Mouse (Mus musculus) skeletal muscle tissue, adult 2 months (tissue): ENCODE measurements around the gene Plekhm3.
"Not testable (repeated sequence)": the region's sequence is repeated elsewhere in the genome, so short reads cannot be mapped to it uniquely, and the experiment has no call there.

ENCODE experiments used
- DNase-seq: peaks from one replicate; pipeline ENCODE4 v3.0.0-alpha.2; 2012; ENCODE audit warnings: low read depth, low spot score

Plekhm3 gene

DNA sequence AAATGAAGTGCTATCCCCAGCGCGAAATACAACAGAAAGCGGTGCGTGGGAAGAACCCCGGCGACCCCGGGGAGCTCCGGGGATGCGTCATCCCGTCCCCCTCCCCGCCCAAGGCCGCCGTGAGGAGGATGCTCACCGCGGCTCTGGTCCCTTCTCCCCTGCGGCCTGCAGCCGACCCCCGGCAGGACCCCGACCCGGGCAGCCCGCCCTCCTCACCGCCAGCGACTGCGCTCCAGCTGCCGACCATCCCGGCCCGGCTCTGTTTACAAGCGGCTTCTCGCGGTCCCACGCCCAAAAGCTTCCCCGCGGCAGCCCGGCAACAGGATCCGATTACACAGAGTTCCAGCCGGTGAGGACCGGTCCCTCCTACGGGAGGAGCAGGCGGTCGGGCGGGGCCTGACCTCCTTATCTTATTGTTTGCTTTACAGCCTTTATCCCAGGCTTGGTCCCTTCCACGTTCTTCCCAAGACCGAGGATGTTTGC lies at the start of gene Plekhm3:
Gene Plekhm3 (minus strand): TSS at position 346 of the 483 bp plus-strand sequence.
- peak; percentile 56 for DNase-seq

DNA sequence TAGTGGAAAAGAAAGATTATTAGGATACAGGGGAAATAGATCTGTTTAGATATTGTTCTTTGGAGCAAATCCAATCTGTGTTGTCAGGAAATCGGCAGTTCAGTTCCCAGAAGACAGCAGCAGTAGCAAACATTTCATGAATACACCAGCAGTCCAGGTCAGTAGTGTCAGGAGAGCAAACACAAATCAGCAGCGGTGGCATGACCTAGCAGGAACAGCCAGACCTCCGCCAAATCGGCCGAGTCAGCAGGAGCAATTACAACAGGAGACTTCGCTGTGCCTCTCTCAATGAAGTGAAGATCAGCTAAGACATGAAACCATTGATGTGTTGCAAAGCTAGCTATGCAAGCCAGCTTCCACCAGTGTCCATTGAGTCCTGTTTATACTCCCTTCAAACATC lies 49.0 kb upstream of the Plekhm3 start:
- DNase-seq = no peak

DNA sequence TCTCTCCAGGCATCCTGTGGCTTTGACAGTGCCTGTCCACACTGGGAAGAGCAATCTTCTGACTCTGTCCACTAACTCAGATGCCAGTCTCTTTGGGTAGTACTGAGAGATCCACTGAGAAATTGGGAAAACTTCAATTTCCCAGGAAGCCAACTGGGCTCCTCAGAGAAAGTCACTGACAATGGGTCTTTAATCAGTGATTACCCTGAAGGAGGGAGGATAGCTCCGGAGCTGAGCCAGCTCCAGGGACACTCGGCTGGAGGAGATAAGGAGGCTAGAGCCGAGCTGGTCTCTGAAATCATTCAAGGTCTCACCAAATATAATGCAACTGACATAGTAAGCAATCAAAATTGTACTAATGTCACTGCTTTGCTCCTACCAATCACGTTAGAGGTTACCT lies 47.9 kb upstream of the Plekhm3 start:
- DNase-seq = no peak

DNA sequence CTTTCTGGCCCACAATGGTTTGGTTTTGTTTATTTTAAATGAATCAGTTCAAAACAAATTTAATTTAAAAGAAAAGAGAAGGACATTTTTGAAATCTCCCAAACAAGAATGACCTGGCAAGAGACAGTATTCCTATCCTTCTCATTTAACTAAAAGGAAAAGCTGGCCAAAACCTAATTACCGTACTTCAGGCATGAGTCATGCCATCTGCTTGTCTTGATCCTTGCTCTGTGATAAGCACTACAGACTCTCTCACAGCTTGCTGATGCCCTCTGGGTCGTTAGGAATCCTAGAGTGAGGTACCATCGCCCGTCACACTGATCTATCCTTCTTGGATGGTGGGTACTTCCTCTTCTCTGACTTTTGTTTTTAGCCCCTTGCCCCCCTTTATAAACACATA lies 36.6 kb upstream of the Plekhm3 start:
- no peak for DNase-seq

DNA sequence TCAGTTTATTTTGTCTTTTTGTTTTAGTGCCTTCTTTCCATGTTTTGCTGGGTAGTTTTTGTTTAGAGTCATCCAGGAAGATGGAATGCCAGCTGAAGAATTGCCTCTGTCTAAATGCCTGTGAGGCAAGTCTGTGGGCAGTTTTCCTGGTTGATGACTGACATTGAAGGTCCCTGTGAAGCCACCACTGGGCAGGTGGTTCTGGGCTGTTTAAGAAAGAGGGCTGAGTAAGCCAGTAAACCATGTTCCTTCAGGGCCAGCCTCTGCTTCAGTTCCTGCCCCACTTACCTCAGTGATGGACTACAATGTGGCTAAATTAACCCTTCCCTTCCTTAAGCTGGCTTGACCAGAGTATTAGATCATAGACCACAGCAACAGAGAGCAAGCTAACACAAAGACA lies 31.6 kb upstream of the Plekhm3 start:
- no peak for DNase-seq

DNA sequence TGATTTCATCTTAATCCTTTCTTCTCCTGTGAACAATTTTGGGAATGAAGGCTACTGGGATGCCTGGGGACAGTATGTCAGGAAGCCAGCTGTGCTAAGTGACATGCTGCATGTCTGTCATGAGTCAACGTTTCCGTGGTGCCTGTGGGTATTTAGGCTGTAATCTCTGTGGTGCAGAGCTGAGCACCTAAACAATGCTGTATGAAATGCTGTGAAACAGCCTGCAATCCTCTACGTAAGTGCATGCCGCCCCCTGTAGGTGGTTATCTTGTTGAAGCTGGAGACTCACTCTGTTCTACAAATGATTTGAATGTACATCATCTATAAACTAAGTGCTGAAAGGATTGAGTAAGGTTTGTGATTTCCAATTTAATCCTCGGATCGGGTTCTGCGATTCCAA lies 29.5 kb upstream of the Plekhm3 start:
- peak; percentile 6 for DNase-seq

DNA sequence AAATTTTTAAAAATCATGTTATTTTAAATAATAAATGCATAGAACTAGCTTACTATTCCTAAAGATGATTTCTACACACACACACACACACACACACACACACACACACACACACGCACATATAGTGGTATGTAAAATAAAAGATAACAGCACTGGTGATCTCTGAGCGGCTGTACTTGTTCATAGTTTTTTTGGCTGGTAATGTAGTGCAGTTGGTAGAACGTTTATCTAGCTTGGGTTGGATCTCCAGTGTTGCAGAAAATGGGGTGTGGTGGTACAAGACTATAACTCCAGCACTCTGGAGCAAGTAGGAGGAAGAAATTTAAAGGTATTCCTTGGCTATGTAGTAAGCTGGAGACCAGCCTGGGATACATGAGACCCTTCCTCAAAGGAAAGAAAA lies 26.6 kb upstream of the Plekhm3 start:
- DNase-seq = no peak

DNA sequence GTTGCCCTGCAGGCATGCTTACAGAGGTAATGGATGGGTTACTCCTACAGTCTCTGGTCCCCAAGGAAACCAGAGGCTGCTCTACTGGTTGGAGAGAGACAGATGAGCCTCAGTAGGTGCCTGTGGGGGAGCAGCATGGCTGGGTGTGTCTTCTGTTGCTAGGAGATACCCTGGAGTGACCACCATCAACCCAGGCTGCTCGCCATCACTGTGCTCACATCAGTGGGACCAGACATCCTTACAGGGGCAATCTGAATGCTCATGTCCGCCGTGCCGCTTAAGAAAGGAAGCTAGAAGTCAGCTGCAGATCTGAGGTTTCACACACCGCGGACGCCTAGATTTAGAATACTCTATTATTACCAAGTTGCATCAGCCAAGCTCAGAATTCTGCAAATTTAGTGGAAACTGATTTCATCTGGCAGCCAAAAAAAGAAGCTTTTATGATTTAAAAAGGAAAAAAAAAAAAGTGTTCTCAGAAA lies 21.7 kb upstream of the Plekhm3 start:
- DNase-seq = no peak

DNA sequence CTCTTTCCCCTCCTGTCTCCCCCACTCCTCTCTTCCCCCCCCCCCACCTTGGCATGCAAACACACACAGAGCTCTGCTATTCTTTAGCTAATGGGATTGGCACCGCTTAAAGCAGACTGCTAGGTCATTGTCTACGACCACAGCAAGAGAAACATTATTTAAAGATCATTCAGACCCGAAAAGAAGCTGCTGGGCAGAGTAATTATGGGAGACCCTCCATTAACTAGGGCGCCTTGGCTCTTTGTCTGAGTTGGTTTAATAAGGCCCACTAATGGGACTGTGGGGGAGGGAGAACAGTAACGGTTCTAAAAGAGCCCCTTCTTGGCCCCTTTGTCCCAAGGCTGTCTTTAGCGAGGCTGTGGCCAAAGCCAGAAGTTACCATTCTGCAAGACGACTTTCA lies 18.7 kb upstream of the Plekhm3 start:
- no peak for DNase-seq

DNA sequence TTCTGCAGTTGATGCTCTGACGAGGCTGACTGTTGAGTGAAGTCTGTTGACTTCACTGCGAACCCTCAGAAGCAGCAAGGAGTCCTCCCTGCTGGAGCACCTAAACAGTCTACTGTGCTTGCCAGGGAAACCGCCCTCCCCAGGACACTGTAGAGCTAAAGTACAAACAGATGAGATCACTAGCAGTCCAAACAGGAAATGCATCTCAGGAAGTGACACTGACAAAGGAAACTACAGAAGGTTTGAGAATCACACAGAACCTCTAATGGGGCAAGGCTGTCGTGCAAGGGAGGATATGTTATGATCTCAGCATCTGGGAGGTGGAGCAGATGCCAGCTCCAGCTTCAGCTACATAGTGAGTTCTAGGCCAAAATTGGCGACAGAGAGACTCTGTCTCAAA lies 14.1 kb upstream of the Plekhm3 start:
- DNase-seq = no peak

DNA sequence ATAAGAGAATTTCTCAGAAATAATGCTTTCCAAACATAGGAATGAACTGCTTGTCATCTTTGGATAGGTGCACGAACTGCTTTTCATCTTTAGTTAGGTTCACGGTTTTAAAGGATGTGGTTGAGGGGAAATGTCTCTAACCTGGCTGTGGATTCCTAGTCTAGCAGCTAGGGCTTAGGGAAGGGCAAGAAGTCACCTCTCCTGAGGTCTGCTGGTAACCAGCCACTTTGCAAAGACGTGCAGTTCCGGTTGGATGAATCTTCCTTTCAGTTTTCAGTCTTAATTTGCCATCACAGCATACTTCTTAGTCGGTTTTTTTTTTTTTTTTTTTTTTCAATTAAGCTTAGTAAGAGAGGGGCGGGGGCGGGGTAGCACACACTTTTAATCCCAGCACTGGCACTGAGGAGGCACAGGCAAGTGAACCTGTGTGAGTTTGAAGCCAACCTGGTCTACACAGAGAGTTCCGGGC lies 431 bp upstream of the Plekhm3 start:
- no peak for DNase-seq

DNA sequence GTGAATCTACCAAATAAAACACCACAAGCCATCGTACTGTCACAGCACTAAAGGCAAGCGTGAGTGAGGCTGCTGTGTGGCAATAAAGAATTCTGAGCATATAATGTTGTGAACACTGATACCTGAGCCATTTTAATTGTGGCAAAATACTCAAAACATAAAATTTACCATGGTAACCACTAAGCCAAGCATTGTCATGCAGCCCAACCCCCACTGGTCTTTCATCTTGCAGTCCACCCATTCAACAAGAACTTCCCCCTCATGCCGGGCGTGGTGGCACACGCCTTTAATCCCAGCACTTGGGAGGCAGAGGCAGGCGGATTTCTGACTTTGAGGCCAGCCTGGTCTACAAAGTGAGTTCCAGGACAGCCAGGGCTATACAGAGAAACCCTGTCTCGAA lies 1.8 kb downstream of the Plekhm3 start:
- DNase-seq = not testable (repeated sequence)

DNA sequence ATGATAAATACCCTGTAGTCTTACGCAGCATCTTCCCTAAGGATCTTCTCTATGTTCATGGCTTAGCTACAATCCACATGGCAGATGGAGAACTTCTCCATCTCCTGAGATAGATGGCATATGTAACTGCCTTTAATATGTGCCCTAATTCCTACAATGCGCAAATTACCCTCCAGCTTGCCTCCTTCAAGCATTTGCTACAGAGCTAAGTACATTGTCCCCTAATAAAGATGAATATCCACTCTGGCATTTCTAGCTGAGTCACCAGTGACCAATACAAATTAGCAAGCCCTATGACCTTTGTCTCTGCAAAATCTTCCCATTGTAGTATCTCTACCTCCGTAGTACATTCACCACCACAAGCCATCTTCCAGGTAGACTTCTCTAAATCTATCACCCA lies 6.4 kb downstream of the Plekhm3 start:
- no peak for DNase-seq

DNA sequence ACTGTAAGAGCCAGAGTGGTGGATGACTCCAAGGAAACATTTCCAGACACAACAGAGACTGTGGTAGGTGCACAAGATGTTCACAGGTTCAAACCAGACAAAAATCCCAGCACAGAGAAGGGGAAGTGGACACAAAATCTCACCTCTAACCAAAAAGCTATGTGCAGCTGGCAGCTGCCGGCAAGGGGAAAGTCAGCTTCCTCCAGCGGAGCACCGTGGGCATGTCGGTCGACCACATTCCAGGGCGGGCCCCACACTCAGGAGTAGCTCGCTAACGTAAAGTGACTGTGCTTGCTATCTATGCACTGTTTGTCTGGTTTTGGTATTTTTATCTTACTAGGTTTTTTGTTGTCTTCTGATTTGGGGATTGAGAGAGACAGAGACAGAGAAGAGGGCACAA lies 7.2 kb downstream of the Plekhm3 start:
- no peak for DNase-seq

DNA sequence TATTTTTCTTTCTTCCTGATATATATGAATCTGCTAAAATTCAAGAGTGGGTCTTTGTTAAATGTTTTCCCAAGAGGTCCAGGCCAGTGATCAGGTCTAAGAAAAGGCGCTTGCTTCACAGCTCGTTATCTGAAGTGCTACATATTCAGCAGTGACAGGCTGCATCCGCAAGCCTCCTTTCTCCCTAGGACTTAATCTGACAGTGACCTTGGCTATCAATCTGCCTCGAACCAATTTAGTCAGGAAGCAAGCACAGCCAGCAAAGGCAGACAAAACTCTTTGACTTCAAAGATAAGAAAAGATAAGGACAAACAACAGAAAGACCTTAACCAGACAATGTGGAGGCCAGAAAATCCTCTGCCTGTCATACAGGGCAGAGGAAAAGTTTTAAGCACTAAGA lies 10.5 kb downstream of the Plekhm3 start:
- DNase-seq = no peak

DNA sequence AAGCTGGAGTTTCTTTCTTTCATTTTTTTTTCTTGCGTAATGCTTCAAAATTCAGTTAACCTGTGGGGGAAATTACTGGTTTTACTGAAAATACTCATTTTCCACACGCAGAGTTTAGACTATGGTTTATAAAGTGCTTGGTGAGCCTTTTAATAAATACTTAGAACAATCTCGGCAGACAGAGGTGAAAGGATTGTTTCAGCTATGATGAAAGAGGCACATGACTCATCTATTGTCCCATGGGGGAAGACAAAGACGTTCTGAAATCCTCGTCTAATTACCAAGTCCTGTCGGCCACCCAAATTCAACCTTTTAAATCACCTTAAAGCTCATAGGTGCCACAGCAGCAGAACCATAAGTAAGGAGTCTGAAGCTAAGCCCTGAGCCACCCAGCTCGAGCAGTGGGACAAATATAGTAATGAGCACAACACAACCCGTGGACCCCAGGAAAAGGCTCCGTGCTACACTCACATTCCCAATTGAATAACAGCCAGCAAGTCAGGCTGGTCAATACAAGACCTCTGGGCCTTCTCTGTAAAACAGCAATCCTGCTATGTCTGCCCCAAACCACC lies 11.3 kb downstream of the Plekhm3 start:
- no peak for DNase-seq

DNA sequence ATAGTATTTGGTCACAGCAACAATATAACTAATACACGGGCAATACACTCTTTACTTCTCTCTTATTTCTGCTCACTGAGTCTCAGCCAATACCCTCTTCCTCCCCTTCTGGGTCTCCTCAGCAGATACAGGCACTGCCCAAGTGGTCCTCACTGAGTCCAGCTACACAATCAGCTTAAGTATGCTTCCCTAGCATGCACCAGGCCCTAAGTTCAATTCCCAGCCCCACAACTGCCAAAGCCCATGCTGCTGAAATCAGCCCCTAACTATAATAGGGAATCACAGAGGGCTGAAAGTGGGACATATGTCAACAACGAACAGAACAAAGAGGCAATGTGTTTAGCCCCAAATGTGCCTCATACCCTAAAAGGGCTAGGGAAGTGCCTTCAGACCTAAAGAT lies 11.9 kb downstream of the Plekhm3 start:
- DNase-seq = no peak

DNA sequence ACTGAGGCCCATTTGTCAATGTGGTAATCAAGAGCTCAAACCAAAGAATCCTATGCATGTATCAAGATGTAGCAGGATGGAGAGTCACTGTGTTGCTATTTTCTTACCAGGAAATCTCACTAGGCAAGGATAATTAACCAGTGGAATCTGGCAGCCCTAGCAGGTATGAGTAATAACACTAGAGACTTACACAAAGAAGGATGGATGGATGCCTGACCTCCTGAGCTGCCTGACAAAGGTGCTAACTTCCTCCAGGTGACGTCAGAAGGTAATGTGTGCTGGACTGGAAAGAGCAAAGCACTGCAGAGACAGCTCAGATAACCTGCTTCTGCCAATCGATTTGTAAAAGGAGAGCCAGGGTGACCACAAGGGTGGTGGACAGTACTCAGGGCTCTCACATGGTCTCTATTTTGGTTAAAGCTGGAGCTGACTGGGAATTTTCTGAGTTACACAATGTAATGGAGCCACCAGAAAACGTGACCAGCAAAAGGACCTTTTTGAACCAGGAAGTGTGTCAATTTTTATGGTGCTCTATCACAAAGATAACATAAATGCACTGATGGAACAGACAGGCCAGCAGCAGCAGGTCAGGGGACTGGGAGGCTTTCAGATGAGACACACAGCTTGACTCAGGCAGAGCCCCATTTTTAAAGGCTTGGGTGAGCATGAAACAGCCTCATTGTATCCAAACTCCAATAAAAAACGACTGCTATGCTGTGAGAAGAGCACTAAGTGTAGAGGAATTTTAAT lies 14.4 kb downstream of the Plekhm3 start:
- no peak for DNase-seq

DNA sequence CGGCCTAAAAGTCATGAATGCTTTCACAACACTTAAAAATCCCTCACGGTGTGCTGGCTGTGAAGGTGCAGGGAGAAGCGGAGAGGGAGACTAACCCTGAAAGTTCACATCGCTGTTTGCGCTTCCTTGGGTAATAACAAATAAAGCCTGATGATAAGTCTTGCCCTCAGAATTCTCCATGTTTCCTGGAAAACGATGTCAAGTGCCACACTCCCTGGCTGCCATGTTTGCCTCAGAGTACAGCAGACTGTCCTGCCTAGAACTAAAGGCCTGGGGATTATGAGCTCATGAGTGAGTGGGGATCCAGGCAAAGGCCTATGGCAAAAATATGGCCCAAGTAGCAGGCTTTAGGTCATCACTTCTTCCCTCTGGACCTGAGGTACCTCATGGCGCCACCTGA lies 17.7 kb downstream of the Plekhm3 start:
- no peak for DNase-seq

DNA sequence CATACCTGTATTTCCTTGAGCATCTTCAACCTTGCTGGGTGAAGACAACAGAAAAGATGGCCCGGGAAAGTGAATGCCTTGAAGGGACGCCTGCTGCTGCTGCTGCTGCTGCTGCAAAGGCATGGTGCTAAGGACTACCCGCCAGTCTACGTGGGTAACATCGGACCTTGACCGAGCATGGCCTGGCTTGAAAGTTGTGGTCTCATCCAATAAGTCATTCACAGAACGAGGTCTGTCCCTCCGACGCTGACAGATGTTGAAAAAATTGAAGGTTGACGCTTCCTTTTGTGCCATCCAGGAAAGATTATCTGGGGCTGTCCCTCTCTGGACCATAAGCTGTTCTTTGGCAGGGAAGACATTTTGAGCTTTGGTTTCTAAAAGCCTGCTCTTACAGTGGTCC lies 18.9 kb downstream of the Plekhm3 start:
- no peak for DNase-seq

DNA sequence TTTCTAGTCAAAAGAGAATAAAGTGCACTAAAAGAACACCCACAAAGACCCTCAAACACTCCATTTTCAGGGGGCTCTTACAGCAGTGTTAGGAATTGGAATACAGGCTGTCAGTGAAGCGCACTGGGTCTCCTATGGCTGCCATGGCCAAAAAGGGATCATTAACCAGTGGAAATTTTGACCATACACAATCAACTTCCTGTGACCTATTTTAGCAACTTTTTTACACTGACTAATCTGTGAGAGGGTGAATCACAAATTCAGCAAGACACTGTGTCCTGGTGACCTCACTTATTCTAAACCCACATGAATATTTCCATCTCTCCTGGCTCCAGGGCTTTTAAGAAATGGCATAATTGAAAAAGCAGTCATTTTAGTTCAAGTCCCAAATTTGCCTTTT lies 23.7 kb downstream of the Plekhm3 start:
- DNase-seq = no peak

DNA sequence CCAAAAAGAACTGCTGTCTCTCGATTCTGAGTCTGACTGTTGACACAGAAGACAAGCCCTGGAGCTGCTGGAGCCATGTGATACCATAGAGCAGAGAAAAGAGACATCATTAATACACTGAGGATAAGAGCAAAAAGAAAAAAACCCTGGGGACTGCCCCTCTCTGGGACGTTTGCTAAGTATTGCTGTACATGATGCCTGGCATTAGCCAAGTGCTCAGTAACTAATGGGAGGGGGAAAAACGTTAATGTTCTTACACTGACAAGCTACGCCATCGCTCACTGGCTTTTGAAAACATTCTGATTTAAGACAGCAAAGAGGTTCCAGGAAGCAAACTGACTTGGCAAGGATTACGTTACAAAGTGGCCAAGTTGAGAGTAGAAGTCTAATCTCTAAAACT lies 26.5 kb downstream of the Plekhm3 start:
- no peak for DNase-seq

DNA sequence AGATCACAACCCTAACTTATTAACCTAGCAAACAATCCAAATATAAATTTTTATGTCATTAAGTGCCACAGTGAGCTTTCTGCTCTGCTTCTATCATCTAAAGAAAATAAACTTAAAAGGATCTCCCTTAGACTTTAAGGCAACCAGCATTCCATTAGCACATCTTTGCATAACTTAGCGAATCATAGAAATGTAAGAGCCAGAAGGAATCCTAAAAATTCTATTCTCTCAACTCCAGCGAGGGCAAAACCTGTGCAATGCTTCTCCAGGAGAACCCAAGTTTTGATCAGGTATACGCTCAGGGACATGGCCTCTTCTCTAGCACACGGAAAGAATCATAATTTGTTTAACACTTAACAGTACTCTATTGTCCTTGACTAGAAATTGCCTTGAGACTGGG lies 27.0 kb downstream of the Plekhm3 start:
- DNase-seq = no peak
